Mouse (Mus musculus) intestine, postnatal 0 days (tissue): ENCODE results near the gene C1ql1. TPM values are rescaled to one million over a fixed set of nuclear protein-coding genes. Genes with fewer than 3 reads are reported as not detected.

Experiments
- ATAC-seq: fragments of 200-750 bp; cut with Nextera tagmentation; 2 replicates; pipeline ENCODE4 v1.8.0; 2017; ENCODE audit warnings: mild to moderate bottlenecking, moderate TSS enrichment, moderate library complexity
- H3K27ac ChIP-seq: fragments of 300-500 bp; sonication (generic); 2 replicates; pipeline ENCODE4 v1.5.1; 2014; ENCODE audit warnings: mild to moderate bottlenecking, low read depth, low read length, moderate library complexity
- H3K27me3 ChIP-seq: fragments of 300-500 bp; sonication (generic); replicated peaks from 2 replicates; pipeline ENCODE4 v1.6.1; 2014; ENCODE audit warnings: low read length, mixed read lengths; ENCODE audit not compliant: control insufficient read depth, insufficient read depth
- H3K36me3 ChIP-seq: fragments of 300-500 bp; sonication (generic); 2 replicates; pipeline ENCODE4 v1.6.1; 2014; ENCODE audit warnings: mild to moderate bottlenecking, moderate library complexity; ENCODE audit not compliant: control insufficient read depth, insufficient read depth
- H3K4me1 ChIP-seq: fragments of 300-500 bp; sonication (generic); replicated peaks from 2 replicates; pipeline ENCODE4 v1.6.1; 2014; ENCODE audit warnings: antibody characterized with exemption, low read length, mixed read lengths; ENCODE audit not compliant: control insufficient read depth, insufficient read depth
- H3K4me2 ChIP-seq: fragments of 300-500 bp; sonication (generic); replicated peaks from 2 replicates; pipeline ENCODE4 v1.6.1; 2014; ENCODE audit warnings: low read depth, mild to moderate bottlenecking, moderate library complexity
- H3K4me3 ChIP-seq: fragments of 300-500 bp; sonication (generic); 2 replicates; pipeline ENCODE4 v1.5.1; 2014; ENCODE audit warnings: low read depth, low read length
- H3K9ac ChIP-seq: fragments of 300-500 bp; sonication (generic); 2 replicates; pipeline ENCODE4 v1.6.1; 2014; ENCODE audit warnings: mild to moderate bottlenecking, low read depth, low read length
- H3K9me3 ChIP-seq: fragments of 300-500 bp; sonication (generic); 2 replicates; pipeline ENCODE4 v1.6.1; 2016; ENCODE audit warnings: mixed run types; ENCODE audit not compliant: control insufficient read depth
- CTCF ChIP-seq: sonication (generic); IDR thresholded peaks from 2 replicates; pipeline ENCODE4 v1.5.1; 2016; ENCODE audit warnings: low read depth, mild to moderate bottlenecking, control low read depth, antibody characterized with exemption, moderate library complexity
- WGBS: fragments of 180-500 bp; shearing (Covaris S2); extraction: QIAGEN DNeasy Blood & Tissue Kit; methylation state at CpG from one replicate; pipeline ENCODE4 v1.1.7; 2014; 5-methylcytosine and 5-hydroxymethylcytosine counted together
- polyA plus RNA-seq: library from polyadenylated mRNA; unstranded; fragments of >200 nt; fragmentation: Nextera tagmentation; extraction: Ambion mirVana; gene quantifications from 2 replicates; pipeline ENCODE4 v1.2.1, GENCODE M21; 2015

Gene C1ql1
- 0.85 and 1.1 TPM in 2 replicates for polyA plus RNA-seq

GRCm38 (mm10) chr11:102946265-102946991 lies at the start of gene C1ql1:
Gene C1ql1 (minus strand): TSS chr11:102946688.
- Histone ChIP-seq H3K36me3 (no peaks in the 10 kb centered on the region), H3K4me3 (peak within 1 kb of the TSS; percentile 31), H3K27me3 (peaks cover 83% of the 10 kb centered on the region), H3K9ac (no peak within 1 kb of the TSS), H3K4me1 (peaks cover 14% of the 10 kb centered on the region; the same call in 1 of the 2 replicates), H3K4me2 (peak within 1 kb of the TSS; percentile 65), H3K27ac (no peak within 1 kb of the TSS), H3K9me3 (no peaks in the 10 kb centered on the region)
- 1% methylated on average over 58 of the region's 87 CpGs for WGBS
- TF ChIP-seq CTCF, result no peak
- ATAC-seq, result peak; percentile 83

GRCm38 (mm10) chr11:102994952-102995351 lies 48.5 kb upstream of the C1ql1 start:
- no peak for ATAC-seq
- no peaks in the 10 kb centered on the region for H3K9me3 ChIP-seq
- H3K4me1 ChIP-seq, result no peaks in the 10 kb centered on the region
- H3K36me3 ChIP-seq, result peaks cover 48% of the 10 kb centered on the region
- H3K4me2 ChIP-seq, result no peak overlapping the region
- H3K27me3 ChIP-seq, result peaks cover 20% of the 10 kb centered on the region
- H3K27ac ChIP-seq, result no peak overlapping the region
- H3K9ac ChIP-seq, result no peak overlapping the region
- WGBS, result 93% methylated on average over 18 of the region's 18 CpGs
- no peak for TF ChIP-seq CTCF
- H3K4me3 ChIP-seq, result no peak overlapping the region

GRCm38 (mm10) chr11:102993420-102994029 lies 47.0 kb upstream of the C1ql1 start:
- H3K4me3 ChIP-seq, result no peak overlapping the region
- WGBS, result 59% methylated on average over 17 of the region's 17 CpGs
- peaks cover 34% of the 10 kb centered on the region for H3K27me3 ChIP-seq
- no peak overlapping the region for H3K27ac ChIP-seq
- no peak for ATAC-seq
- no peak overlapping the region for H3K9ac ChIP-seq
- H3K4me2 ChIP-seq, result no peak overlapping the region
- no peaks in the 10 kb centered on the region for H3K4me1 ChIP-seq
- no peaks in the 10 kb centered on the region for H3K9me3 ChIP-seq
- peaks cover 36% of the 10 kb centered on the region for H3K36me3 ChIP-seq
- no peak for TF ChIP-seq CTCF

GRCm38 (mm10) chr11:102992940-102993339 lies 46.5 kb upstream of the C1ql1 start:
- no peak for ATAC-seq
- Histone ChIP-seq H3K9me3 (no peaks in the 10 kb centered on the region), H3K27me3 (peaks cover 36% of the 10 kb centered on the region), H3K4me1 (no peaks in the 10 kb centered on the region), H3K9ac (no peak overlapping the region), H3K36me3 (peaks cover 31% of the 10 kb centered on the region), H3K4me3 (no peak overlapping the region), H3K4me2 (no peak overlapping the region), H3K27ac (no peak overlapping the region)
- 14% methylated on average over 5 of the region's 5 CpGs for WGBS
- peak; percentile 91 for TF ChIP-seq CTCF

- no peak for ATAC-seq
- Histone ChIP-seq H3K4me3 (no peak overlapping the region), H3K4me1 (no peaks in the 10 kb centered on the region), H3K9me3 (no peaks in the 10 kb centered on the region), H3K9ac (no peak overlapping the region), H3K27me3 (peaks cover 36% of the 10 kb centered on the region), H3K36me3 (peaks cover 21% of the 10 kb centered on the region), H3K4me2 (peak overlapping the region; percentile 37), H3K27ac (no peak overlapping the region)
- 10% methylated on average over 16 of the region's 16 CpGs for WGBS
- TF ChIP-seq CTCF, result no peak
Measured at GRCm38 (mm10) chr11:102991681-102992080, 45.2 kb upstream of the C1ql1 start.

- H3K4me1 ChIP-seq, result no peaks in the 10 kb centered on the region
- TF ChIP-seq CTCF, result peak; percentile 66
- H3K9ac ChIP-seq, result no peak overlapping the region
- 4% methylated on average over 28 of the region's 29 CpGs for WGBS
- H3K4me3 ChIP-seq, result peak overlapping the region; percentile 34
- H3K9me3 ChIP-seq, result no peaks in the 10 kb centered on the region
- peak overlapping the region; percentile 65 for H3K4me2 ChIP-seq
- ATAC-seq, result no peak
- no peak overlapping the region for H3K27ac ChIP-seq
- peaks cover 12% of the 10 kb centered on the region; the same call in 1 of the 2 replicates for H3K36me3 ChIP-seq
- peaks cover 36% of the 10 kb centered on the region for H3K27me3 ChIP-seq
Measured at GRCm38 (mm10) chr11:102990152-102990663, 43.7 kb upstream of the C1ql1 start.
